Mouse (Mus musculus): ENCODE measurements around the gene Gm27179. TPM values are rescaled to one million over a fixed set of nuclear protein-coding genes. Genes with fewer than 3 reads are reported as not detected.
"Not testable (repeated sequence)": the region's sequence is repeated elsewhere in the genome, so short reads cannot be mapped to it uniquely, and the experiment has no call there.

Gm27179 gene
- polyA plus RNA-seq, 1 experiment = 0.04 TPM

- H3K36me3 ChIP-seq (ENCODE audit: control insufficient read depth, insufficient read depth, low read length); DNase-seq (ENCODE audit: low read depth in 1 of 2, low spot score in 2 of 2); H3K27ac ChIP-seq (ENCODE audit: insufficient read depth, low read length); H3K4me3 ChIP-seq (ENCODE audit: extremely low read depth, insufficient read depth, insufficient read length); H3K27me3 ChIP-seq (ENCODE audit: control insufficient read depth, insufficient read depth, low read length); H3K4me1 ChIP-seq (ENCODE audit: control insufficient read depth, insufficient read depth, insufficient read length): not testable (repeated sequence)
- WGBS = no CpG with 5 or more reads among the region's 1 CpGs
Observed at GRCm38 (mm10) chr14:69523001-69523400, 10.7 kb upstream of the Gm27179 start.

DNA sequence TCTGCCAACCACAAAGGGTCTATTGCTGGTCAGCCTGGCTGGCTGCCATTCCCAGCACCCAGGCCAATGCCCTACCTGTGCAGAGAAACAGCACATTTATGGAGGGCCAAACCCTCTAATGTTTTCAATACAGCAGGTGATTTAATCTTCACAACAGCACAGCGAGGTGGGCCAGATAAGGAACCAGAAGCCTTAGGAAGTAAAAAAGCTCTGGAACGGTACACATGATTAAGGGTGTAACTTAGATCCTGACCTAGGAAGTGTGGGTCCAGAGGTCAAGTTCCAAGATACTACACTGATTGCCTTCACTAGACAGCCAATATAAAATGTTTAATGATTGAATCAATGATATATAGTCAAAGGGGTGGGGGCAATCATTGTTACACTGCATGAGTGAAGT lies 8.5 kb upstream of the Gm27179 start:
- H3K4me1 ChIP-seq (ENCODE audit: control insufficient read depth, insufficient read depth, insufficient read length); DNase-seq (ENCODE audit: low read depth in 1 of 2, low spot score in 2 of 2); H3K27ac ChIP-seq (ENCODE audit: insufficient read depth, low read length); H3K27me3 ChIP-seq (ENCODE audit: control insufficient read depth, insufficient read depth, low read length); H3K36me3 ChIP-seq (ENCODE audit: control insufficient read depth, insufficient read depth, low read length); H3K4me3 ChIP-seq (ENCODE audit: extremely low read depth, insufficient read depth, insufficient read length): not testable (repeated sequence)
- no CpG with 5 or more reads among the region's 2 CpGs for WGBS

GRCm38 (mm10) chr14:69507000-69507399 lies 5.3 kb downstream of the Gm27179 start:
- H3K27me3 ChIP-seq (ENCODE audit: control insufficient read depth, insufficient read depth, low read length); H3K27ac ChIP-seq (ENCODE audit: insufficient read depth, low read length); DNase-seq (ENCODE audit: low read depth in 1 of 2, low spot score in 2 of 2); H3K36me3 ChIP-seq (ENCODE audit: control insufficient read depth, insufficient read depth, low read length); H3K4me1 ChIP-seq (ENCODE audit: control insufficient read depth, insufficient read depth, insufficient read length); H3K4me3 ChIP-seq (ENCODE audit: extremely low read depth, insufficient read depth, insufficient read length): not testable (repeated sequence)
- WGBS = no CpG with 5 or more reads among the region's 1 CpGs

DNA sequence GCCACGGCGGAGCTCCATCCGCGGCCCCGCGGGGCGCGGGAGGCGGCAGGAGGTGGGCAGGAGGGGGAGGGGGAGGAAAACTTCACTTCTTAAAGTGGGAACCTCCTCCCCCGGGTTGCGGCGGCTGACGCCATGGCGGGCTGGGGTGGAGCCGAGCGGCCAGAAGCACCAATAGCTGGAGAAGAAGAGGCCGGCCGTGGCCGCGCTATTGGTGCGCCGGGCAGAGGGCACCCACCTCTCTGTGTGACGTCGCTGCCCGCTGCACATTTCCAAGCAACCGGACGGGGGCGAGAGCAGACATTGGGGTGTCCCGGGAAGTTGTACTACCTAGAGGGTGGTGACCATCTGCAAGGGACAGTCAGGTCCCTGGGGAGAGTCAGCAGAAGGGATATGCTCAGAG lies 9.2 kb downstream of the Gm27179 start, which contains the start of gene Gm16867:
Gm16867 (minus strand) TSS at position 189 of the 400 bp plus-strand sequence.
- H3K27me3 ChIP-seq (ENCODE audit: control insufficient read depth, insufficient read depth, low read length); H3K4me3 ChIP-seq (ENCODE audit: extremely low read depth, insufficient read depth, insufficient read length); H3K27ac ChIP-seq (ENCODE audit: insufficient read depth, low read length); H3K4me1 ChIP-seq (ENCODE audit: control insufficient read depth, insufficient read depth, insufficient read length); H3K36me3 ChIP-seq (ENCODE audit: control insufficient read depth, insufficient read depth, low read length); DNase-seq (ENCODE audit: low read depth in 1 of 2, low spot score in 2 of 2): not testable (repeated sequence)
- no CpG with 5 or more reads among the region's 29 CpGs for WGBS

DNA sequence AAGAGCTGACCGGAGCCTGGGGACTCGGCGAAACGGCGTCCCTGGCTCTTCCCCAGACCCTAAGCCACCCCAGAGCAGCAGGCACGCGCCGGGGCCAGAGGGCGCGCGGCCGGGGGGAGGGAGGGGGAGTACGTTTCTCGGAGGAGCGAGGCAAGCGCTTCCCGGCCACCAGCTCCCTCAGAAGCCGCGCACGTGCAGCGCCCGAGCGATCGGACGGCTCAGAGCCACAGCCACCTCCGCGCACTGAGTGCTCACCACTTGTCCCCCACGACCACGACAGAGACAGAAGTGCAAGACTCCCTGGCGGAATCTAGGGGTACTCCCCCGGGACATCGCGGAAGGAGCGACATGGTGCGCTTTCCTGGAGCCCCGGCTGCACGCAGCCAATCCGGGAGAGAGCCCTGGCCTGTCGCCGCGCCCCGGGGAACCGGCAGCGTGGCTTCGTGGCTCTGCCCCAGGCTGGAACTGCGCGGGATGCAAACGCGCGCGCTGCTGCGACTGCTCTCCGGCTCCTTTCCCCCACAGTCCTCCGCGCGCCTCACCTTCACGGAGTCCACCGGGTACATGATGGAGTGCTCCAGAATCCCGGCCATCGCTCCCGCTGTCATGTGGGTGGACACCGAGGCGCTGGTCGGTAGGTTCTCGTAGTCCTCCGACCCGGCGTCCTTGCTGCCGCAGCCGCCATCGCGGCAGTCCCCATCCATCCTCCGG lies 9.8 kb downstream of the Gm27179 start:
- not testable (repeated sequence) for H3K4me1 ChIP-seq (ENCODE audit: control insufficient read depth, insufficient read depth, insufficient read length); DNase-seq (ENCODE audit: low read depth in 1 of 2, low spot score in 2 of 2); H3K27ac ChIP-seq (ENCODE audit: insufficient read depth, low read length); H3K4me3 ChIP-seq (ENCODE audit: extremely low read depth, insufficient read depth, insufficient read length); H3K27me3 ChIP-seq (ENCODE audit: control insufficient read depth, insufficient read depth, low read length); H3K36me3 ChIP-seq (ENCODE audit: control insufficient read depth, insufficient read depth, low read length)
- no CpG with 5 or more reads among the region's 73 CpGs for WGBS

DNA sequence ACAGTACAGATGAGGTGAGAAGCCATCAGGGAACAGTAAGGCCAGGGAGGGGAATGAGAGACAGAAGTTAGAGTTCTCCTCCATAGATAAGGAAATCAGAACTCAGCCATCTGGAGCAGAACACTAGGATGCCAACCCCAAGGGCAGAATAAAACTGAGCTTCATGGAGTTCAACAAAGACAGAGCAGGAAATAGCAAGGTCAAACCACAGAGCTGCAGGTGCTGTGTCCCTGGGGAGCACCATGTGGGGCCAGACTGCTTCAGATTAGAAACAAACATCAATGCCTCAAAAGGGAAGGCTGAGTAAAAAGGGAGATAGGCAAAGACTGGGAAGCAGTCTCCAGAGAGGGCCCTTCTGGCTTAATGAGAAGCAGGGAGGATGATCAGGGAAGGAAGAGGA lies 16.1 kb downstream of the Gm27179 start:
- DNase-seq (ENCODE audit: low read depth in 1 of 2, low spot score in 2 of 2); H3K4me1 ChIP-seq (ENCODE audit: control insufficient read depth, insufficient read depth, insufficient read length); H3K4me3 ChIP-seq (ENCODE audit: extremely low read depth, insufficient read depth, insufficient read length); H3K27ac ChIP-seq (ENCODE audit: insufficient read depth, low read length); H3K27me3 ChIP-seq (ENCODE audit: control insufficient read depth, insufficient read depth, low read length); H3K36me3 ChIP-seq (ENCODE audit: control insufficient read depth, insufficient read depth, low read length): not testable (repeated sequence)

DNA sequence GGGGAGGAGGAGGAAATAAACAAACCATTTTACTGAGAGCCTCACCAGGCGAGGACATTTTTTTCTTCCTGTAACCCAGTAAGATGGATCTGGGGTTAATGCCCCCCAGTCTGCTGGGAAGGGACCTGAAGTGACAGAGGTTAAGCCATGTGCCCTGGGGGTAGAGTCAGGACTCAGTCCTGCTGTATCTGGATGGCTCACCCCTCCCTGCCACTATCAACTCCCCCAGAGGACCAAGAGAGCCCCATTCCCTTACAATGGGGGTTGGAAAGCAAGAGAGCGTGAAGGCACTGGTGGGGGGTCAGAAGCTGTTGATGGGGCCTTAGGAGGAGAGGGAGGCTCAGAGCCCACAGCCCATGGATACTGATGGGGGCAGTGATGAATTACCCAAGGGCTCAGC lies 17.4 kb downstream of the Gm27179 start:
- H3K36me3 ChIP-seq (ENCODE audit: control insufficient read depth, insufficient read depth, low read length); H3K27ac ChIP-seq (ENCODE audit: insufficient read depth, low read length); H3K4me3 ChIP-seq (ENCODE audit: extremely low read depth, insufficient read depth, insufficient read length); DNase-seq (ENCODE audit: low read depth in 1 of 2, low spot score in 2 of 2); H3K27me3 ChIP-seq (ENCODE audit: control insufficient read depth, insufficient read depth, low read length); H3K4me1 ChIP-seq (ENCODE audit: control insufficient read depth, insufficient read depth, insufficient read length): not testable (repeated sequence)
- no CpG with 5 or more reads among the region's 2 CpGs for WGBS

DNA sequence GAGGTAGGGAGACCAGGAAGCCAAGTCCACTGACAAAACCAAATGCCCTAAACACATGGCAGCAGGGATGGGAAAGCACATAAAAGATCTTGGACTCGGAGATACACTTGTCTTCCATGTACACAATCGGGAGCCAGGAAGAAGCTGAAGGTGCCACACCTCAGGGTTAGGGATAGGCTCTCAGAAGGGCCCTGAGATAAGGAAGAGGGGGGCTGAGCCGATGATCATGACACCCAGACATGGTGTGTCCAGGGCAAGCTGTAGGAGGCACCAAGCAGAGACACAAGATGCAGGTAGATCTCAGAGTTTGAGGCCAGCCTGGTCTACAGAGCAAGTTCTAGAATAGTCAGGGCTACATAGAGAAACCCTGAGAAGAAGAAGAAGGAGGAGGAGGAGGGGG lies 17.8 kb downstream of the Gm27179 start:
- DNase-seq (ENCODE audit: low read depth in 1 of 2, low spot score in 2 of 2); H3K4me1 ChIP-seq (ENCODE audit: control insufficient read depth, insufficient read depth, insufficient read length); H3K4me3 ChIP-seq (ENCODE audit: extremely low read depth, insufficient read depth, insufficient read length); H3K27ac ChIP-seq (ENCODE audit: insufficient read depth, low read length); H3K36me3 ChIP-seq (ENCODE audit: control insufficient read depth, insufficient read depth, low read length); H3K27me3 ChIP-seq (ENCODE audit: control insufficient read depth, insufficient read depth, low read length): not testable (repeated sequence)
- WGBS = no CpG with 5 or more reads among the region's 3 CpGs

DNA sequence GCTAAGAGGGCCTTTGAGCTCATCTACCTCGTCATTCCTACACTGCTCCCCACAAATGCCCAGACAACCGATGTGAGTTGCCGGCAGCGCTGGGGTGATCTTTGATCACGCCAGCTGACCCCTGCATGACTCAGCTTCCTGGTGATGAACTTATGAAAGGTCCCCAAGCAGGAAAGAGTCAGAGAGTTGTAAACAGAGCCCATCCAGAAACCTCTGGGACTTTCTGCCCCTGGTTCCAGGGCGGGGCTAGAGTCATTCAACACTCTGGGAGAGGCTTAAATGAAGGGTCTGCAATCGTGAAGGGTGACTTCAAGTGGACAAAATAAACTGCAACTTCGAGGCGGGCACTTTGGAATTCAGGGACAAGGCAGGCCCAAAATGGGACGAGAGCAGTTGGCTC lies 24.3 kb downstream of the Gm27179 start:
- H3K36me3 ChIP-seq (ENCODE audit: control insufficient read depth, insufficient read depth, low read length); H3K27ac ChIP-seq (ENCODE audit: insufficient read depth, low read length); H3K4me1 ChIP-seq (ENCODE audit: control insufficient read depth, insufficient read depth, insufficient read length); H3K27me3 ChIP-seq (ENCODE audit: control insufficient read depth, insufficient read depth, low read length); H3K4me3 ChIP-seq (ENCODE audit: extremely low read depth, insufficient read depth, insufficient read length); DNase-seq (ENCODE audit: low read depth in 1 of 2, low spot score in 2 of 2): not testable (repeated sequence)
- no CpG with 5 or more reads among the region's 10 CpGs for WGBS

GRCm38 (mm10) chr14:69485466-69486135 lies 26.7 kb downstream of the Gm27179 start:
- H3K27me3 ChIP-seq (ENCODE audit: control insufficient read depth, insufficient read depth, low read length); H3K27ac ChIP-seq (ENCODE audit: insufficient read depth, low read length); H3K4me3 ChIP-seq (ENCODE audit: extremely low read depth, insufficient read depth, insufficient read length); H3K36me3 ChIP-seq (ENCODE audit: control insufficient read depth, insufficient read depth, low read length); H3K4me1 ChIP-seq (ENCODE audit: control insufficient read depth, insufficient read depth, insufficient read length); DNase-seq (ENCODE audit: low read depth in 1 of 2, low spot score in 2 of 2): not testable (repeated sequence)
- WGBS = no CpG with 5 or more reads among the region's 18 CpGs

All from spleen, adult 2 months (tissue).